ENCODE assay signal across 9 mouse cellular contexts in the genomic region with DNA sequence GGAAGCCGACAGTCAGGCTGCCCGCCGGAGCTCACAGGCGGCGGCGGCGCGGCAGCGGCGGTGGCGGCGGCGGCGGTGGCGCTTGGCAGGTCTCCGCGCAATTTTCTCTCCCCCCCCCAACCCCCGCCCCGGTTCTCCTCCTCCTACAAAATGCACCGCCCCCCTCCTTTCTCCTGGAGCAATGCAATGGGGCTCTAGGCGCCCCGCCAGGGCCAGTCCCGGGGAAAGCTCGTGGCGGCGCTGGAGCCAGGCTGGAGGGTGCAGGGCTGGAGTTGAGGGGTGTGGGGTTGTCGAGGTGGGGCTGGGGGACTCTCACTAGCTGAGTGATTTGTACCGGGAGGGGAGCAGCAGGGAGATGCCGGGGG. TPM values are rescaled to one million over a fixed set of nuclear protein-coding genes. Genes with fewer than 3 reads are reported as not detected.
DNase-seq lines count a peak whose midpoint lies in the region; ATAC-seq lines count a peak whose summit lies in the region.
"Had no signal": no experiment of that assay in that cellular context is flagged by ENCODE, and none has a peak within 500 bp of the region (broad histone marks: within the 10 kb centered on the region; RNA-seq: fewer than 3 reads in every experiment).

No protein-coding gene starts in this region.

- H3K4me1 ChIP-seq in forebrain, embryonic 15.5 days, result peaks cover 36% of the 10 kb centered on the region
- H3K4me1 ChIP-seq in liver, embryonic 16.5 days (ENCODE audit: control insufficient read depth, low read depth, low read length), result no peaks in the 10 kb centered on the region; the same call in 1 of the 2 replicates
- H3K4me1 ChIP-seq in neural tube, embryonic 15.5 days, result peaks cover 36% of the 10 kb centered on the region

- peak overlapping the region; percentile 96 for H3K4me2 ChIP-seq in forebrain, embryonic 15.5 days (replicated peaks)
- peak overlapping the region; percentile 63 for H3K4me2 ChIP-seq in liver, embryonic 16.5 days (ENCODE audit: low read depth, low read length)
- peak overlapping the region; percentile 95 for H3K4me2 ChIP-seq in neural tube, embryonic 15.5 days

- peak overlapping the region; percentile 86 for H3K4me3 ChIP-seq in forebrain, embryonic 15.5 days
- H3K4me3 ChIP-seq in liver, embryonic 16.5 days (ENCODE audit: low read depth, low read length), result peak overlapping the region; percentile 48
- peak overlapping the region; percentile 74 for H3K4me3 ChIP-seq in neural tube, embryonic 15.5 days (replicated peaks)

- H3K27me3 ChIP-seq in forebrain, embryonic 15.5 days, result peaks cover 7% of the 10 kb centered on the region; the same call in 1 of the 2 replicates
- peaks cover 64% of the 10 kb centered on the region for H3K27me3 ChIP-seq in liver, embryonic 16.5 days (ENCODE audit: control insufficient read depth, insufficient read depth, low read depth, low read length)
- H3K27me3 ChIP-seq in neural tube, embryonic 15.5 days (replicated peaks), result 0 out of 2 replicates have a peak, but pooled peaks cover 6% of the 10 kb centered on the region

- DNase-seq in thymus, adult 18-20 months, result peak; percentile 17 to 29
- DNase-seq in thymus, postnatal 4 days, result no peak
- peak; percentile 60 to 69 for DNase-seq in heart, postnatal 10 days
- peak; percentile 68 for DNase-seq in layer of hippocampus, adult 11-12 months (ENCODE audit: low spot score)
- DNase-seq in urinary bladder, postnatal 36 days (ENCODE audit: low spot score in 2 of 2), result peak; percentile 20 to 50

- peak overlapping the region; percentile 67 for H3K9ac ChIP-seq in forebrain, embryonic 15.5 days (replicated peaks)
- H3K9ac ChIP-seq in liver, embryonic 16.5 days (ENCODE audit: low read depth, low read length), result no peak overlapping the region
- H3K9ac ChIP-seq in neural tube, embryonic 15.5 days (replicated peaks), result peak overlapping the region; percentile 70

- intact Hi-C loops in heart, postnatal 10 days (cut with DNase I), result loop anchor here (1.0 to 5.0 kb wide), 4 partner anchors 60 to 220 kb away; no protein-coding TSS in a partner anchor

- H3K9me3 ChIP-seq in forebrain, embryonic 15.5 days, result no peaks in the 10 kb centered on the region
- no peaks in the 10 kb centered on the region for H3K9me3 ChIP-seq in liver, embryonic 16.5 days (replicated peaks; ENCODE audit: control insufficient read depth, low read length)
- no peaks in the 10 kb centered on the region for H3K9me3 ChIP-seq in neural tube, embryonic 15.5 days (replicated peaks)

- peak; percentile 71 for ATAC-seq in forebrain, embryonic 15.5 days (replicated peaks)
- ATAC-seq in liver, embryonic 16.5 days (ENCODE audit: low read depth), result no peak
- ATAC-seq in neural tube, embryonic 15.5 days (ENCODE audit: low FRiP score), result peak; percentile 83

- peak overlapping the region; percentile 94 for H3K27ac ChIP-seq in forebrain, embryonic 15.5 days (replicated peaks)
- H3K27ac ChIP-seq in liver, embryonic 16.5 days (ENCODE audit: low read length), result no peak overlapping the region
- H3K27ac ChIP-seq in neural tube, embryonic 15.5 days (replicated peaks), result peak overlapping the region; percentile 90

- H3K36me3 ChIP-seq in forebrain, embryonic 15.5 days, result no peaks in the 10 kb centered on the region
- H3K36me3 ChIP-seq in liver, embryonic 16.5 days (ENCODE audit: control insufficient read depth, insufficient read depth), result no peaks in the 10 kb centered on the region
- no peaks in the 10 kb centered on the region for H3K36me3 ChIP-seq in neural tube, embryonic 15.5 days
- H3K36me3 ChIP-seq: G1E had no signal

- WGBS in forebrain, embryonic 15.5 days, result under 1% methylated on average over 23 of the region's 29 CpGs
- 1% methylated on average over 10 of the region's 29 CpGs for WGBS in liver, embryonic 16.5 days (ENCODE audit: insufficient replicate concordance)
- WGBS in neural tube, embryonic 15.5 days, result under 1% methylated on average over 20 of the region's 29 CpGs

RNA-seq across cellular contexts. Expression of a gene that starts 0.7 kb away (rescaled TPM):
- 3.6 and 4.3 TPM in 2 replicates for polyA plus RNA-seq in forebrain, embryonic 15.5 days (2015; fragmentation: Nextera tagmentation; extraction: Ambion mirVana)
- total RNA-seq in heart, postnatal 10 days (2021), result under 1 TPM; 0.14 to 0.25 TPM
- not detected in 2 replicates for polyA plus RNA-seq in liver, embryonic 16.5 days (2015; fragmentation: Nextera tagmentation; extraction: Ambion mirVana)
- polyA plus RNA-seq in neural tube, embryonic 15.5 days (2015; fragmentation: Nextera tagmentation; extraction: Ambion mirVana), result 4.8 and 5.1 TPM in 2 replicates
- total RNA-seq: G1E had no signal
- polyA plus RNA-seq: G1E had no signal
